Mouse (Mus musculus): ENCODE results near the gene Scml4.

Scml4 gene

DNA sequence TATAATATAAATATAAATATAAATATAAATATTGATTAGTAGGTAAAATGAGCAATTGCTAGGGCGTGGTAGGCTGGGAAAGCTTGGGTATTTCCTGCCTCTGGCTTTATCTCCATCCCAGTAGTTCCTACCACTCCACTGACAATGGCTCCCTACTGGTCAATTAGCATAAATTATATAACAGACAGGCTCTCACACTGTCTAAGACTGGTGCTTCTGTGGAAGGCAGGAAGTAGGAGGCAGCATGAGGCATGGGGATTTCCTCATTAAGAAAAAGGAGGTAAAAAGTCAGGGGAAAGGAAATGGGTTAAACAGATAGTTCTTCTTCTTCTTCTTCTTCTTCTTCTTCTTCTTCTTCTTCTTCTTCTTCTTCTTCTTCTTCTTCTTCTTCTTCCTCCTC lies 48.4 kb downstream of the Scml4 start:
- DNase-seq, result no peak

DNA sequence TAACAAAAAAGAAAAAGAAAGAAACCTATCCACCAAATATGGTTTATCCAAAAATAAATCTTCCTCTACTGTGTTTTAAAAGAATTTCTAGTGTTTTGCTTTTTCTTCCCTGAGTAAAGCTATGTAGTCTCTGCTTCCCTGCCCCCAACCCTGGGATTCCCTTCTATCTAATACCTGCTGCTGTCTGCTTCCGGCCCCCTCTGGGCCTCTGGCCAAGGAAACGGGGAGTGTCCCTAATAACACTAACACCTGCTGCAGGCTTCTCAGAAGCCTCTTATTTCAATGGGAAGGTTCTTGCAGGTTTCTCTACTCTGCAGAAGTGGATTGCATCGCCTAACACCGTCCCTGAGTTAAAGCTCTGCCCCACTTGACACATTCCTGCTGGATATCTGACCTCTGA lies 50.4 kb downstream of the Scml4 start:
- peak in 1 of 2 experiments; percentile 39 for DNase-seq

DNA sequence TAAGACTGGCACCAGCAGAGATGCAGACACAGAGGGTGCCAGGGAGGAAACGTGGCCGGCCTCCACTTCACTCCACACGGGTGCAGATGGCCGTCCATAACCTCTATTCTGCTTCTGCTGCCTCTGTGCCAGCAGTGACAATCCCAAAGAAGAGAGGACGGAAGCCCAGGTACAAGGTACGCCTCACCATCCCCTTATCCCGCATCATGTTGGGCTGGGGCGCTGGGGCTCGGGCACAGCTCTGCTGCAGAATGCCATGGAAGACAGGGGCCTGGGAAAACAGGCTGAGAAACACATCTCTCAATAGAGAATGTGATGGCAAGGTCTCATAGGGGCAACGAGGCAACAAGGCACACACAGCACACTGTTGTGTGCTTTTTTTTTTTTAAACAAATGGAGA lies 51.9 kb downstream of the Scml4 start:
- DNase-seq, result peak; percentile 22 to 29

DNA sequence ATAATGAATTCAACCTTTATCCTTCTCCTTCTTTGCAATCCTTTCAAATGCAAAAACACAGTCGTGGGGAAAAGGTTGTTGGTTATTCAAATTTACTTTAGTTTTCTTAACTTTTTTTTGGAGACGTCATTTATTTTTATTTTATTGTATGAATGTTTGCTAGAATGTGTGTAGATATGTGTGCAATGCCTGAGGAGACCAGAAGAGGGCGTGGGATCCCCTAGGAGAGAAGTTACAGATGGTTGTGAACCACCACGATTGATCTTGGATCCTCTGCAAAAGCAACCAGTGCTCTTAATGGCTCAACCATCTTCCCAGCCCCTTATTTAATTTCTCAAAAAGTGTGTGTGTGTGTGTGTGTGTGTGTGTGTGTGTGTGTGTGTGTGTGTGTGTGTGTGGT lies 53.0 kb downstream of the Scml4 start:
- DNase-seq, result peak in 1 of 2 experiments; percentile 21

DNA sequence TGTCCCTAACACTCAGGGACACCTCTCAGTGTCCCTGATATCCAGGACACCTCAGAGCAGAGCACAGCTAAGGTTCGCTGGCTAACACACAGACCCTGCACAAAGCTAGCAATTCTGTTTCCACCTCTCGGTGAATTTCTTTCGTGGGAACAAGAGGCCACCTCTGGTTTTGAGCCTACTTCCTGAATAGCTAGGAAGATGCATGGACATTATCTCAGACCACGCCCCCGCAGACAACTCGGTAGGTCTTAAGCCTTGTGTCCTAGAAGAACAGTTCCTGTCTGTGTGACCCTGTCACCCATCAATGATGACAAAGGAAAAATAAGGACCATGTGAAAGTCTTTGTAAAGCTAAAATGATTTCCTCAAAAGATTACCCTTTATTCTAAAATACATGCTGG lies 54.0 kb downstream of the Scml4 start:
- DNase-seq, result no peak

DNA sequence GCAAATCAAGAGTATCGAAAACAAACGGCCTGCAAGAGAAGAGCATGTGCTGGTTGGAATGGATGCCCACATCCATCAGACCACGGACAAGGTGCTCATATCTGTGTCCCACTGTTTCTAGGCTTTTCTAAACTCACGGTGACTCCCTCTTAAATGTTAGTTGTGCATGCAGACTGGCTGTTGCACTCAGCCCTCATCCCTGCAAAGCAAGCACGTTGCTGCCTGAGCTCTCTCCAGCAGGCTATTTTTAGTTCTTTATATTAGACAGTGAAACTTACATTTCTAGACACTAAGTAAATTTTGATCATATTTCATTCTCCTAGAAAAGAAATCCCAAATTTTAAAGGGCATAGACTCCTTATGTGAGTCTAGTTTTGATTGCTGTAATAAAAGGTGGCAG lies 57.2 kb downstream of the Scml4 start:
- DNase-seq, result no peak

DNA sequence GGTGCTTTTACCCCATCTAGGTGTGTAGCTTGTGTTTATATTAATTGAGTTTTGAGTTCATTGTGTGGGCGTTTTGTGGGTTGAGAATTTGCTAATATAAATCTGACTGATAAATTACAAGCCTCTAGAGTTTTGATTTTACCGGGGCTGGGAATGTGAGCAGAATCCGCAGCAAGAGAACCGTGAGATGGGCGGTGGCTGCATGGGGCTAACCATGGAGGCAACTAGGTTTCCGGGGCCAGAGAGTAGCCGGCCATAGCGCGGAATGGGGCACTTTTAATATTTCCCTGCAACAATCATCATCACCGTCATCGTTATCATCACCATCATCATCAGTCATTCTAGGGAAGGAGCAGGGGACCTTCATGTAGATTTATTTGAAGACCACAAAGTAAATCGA lies 59.6 kb downstream of the Scml4 start:
- DNase-seq, result no peak

DNA sequence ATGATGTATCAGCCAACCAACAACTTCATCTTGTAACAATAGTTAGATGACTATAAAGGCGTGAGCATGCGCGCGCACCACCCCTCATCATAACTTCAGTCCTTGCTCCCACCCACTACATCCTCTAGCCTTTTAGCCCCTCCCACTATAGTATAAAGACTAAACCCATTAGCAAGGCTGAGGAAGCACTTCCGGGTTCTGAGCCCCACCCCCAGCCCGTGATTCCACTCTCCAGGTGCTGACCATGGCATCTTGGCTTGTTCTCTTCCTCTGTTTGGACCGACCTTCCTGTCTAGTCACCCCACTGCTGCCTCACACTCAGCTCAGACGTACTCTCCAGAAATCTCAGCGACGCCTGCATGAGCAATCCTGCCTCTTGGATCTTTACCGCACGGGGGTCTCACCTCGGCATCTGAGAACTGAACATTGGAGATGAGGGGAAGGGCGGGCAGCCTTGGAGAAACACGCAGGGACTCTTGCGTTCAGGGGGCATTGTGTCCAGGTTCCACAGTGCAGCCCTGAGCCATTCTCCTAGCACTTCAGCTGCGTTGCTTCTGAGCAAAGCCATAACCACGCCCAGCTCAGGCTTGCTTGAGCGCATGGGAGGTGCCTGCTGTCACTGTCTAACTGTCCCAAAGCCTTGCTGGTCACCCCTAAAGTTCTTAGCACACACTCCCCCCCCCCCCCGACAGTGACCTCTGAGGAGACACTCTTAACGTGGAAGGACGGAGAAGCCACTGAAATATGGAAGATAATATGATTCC lies 65.1 kb downstream of the Scml4 start:
- no peak for DNase-seq

DNA sequence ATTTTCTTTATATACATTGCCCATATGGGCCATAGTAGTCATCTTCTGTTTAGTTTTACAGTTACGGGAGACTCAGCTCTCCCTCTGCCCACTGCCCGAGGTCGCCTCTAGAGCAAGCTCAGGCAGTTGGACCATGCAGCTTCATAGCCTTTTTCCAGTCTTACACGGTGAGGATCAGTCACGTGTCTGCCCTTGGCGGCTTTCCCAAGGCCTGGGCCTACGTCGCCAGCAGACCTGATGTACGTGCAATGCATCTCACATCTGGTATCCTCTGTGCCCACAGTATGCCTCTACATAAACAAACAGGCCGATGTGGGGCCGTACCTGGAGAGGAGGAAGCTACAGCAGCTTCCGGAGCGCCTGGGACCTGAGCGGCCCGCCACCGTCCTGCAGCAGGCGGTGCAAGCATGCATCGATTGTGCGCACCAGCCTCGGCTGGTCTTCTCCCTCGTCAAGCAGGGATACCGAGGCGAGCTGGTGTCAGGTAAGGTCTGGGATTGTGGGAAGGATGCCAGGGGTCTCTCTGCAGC lies 70.0 kb downstream of the Scml4 start:
- DNase-seq, result no peak

DNA sequence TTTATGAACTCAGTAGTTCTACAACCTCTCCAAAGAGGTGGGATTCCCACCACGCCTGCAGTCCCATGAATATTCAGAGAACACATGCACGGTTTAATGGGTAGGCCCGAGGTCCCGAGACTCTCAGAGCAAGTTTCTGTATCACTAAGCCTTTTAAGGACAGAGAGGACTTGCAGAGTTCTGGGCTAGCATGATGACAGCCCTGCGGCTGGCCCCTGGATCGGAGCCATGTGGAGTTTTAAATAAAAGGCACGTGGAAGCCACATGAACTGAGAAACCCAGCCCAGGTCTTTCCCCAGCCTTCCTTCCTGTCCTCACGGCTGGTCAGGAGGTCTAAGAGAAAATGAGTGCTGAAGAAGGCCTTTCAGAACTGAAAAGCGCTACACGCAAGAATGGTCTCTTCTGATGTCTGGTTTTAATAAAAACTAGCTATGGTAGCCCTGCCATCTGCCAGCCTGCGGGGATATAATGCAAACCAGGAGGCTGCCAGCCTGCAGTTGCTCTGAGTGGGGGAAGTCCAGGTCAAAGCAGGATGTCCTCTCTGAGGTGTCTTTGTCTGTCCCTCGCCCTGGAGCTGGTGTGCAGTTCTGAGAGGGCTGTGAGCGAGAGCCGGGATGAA lies 72.8 kb downstream of the Scml4 start:
- peak; percentile 30 to 33 for DNase-seq

DNA sequence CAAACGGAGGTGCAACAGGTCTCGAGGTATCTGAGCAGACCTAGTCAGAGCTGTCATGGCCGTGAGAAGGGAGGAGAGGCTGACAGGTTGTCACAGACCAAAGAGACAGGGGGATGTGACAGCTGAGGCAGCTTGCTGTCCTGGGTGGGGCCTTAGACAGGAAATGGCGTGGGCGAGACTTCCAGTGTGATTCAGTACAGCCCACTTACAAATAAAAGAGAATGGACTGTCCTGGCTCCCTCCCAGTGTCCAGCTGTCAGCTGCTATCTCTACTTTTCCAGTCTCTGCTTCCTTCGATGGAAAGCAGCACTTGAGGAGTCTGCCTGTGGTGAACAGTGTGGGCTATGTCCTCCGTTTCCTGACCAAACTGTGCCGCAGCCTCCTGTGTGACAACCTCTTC lies 74.5 kb downstream of the Scml4 start:
- no peak for DNase-seq

DNA sequence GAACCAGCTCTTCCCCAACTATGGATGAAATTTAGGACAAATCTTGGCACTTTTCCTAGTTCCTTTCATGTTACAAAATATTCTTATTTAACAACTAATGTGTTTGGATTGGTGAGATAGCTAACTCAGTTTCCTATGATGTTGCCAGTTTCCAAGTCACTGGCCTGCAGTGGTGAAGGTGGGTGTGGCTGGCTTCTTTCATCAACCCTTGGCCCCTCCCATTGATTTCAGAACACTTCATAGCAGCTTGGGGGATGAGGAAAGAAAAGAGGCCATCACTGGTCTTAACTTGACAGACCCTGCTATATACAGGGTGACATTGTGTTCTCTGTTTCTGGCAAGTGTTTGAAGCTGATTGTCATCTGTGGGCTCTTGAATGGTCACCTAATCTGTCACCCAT lies 76.0 kb downstream of the Scml4 start:
- DNase-seq, result no peak

DNA sequence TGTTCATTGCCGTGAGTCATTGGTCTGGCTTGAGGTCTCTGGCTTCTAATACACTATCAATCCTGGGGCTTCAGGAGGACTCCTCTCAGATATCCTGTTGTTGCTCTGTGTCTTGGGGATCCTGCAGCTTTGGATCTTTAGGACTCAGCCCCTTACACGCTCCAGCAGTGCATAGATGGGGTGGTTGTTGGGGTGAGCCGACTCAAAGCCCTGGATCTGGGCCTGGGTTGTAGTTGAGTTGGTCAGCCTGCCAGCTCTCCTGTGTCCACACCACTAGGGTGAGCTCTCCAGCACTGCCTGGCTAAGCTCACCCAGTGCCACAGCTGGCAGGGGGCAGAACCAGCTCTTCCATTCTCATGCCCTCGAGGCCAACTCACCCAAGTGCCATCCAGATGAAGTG lies 78.2 kb downstream of the Scml4 start:
- DNase-seq, result no peak

DNA sequence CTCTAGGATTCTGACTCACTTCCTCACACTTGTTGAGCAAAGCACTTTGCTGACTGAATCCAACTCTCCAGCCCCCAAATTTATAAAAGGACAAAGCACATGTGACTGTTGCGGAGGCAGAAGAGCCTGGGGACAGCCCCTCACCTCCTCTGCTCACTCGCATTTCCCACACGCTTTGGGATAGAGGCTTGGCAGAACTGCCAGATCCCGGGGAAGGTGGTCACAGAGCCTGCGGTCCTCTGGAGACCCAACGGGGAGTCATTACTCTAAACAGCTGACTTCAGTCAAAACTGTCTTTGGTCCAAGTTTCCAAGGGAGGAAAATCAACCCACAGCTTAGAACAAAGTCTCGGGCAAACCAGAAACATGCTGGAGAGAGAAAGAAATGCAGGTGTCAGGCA lies 79.5 kb downstream of the Scml4 start:
- DNase-seq, result no peak

DNA sequence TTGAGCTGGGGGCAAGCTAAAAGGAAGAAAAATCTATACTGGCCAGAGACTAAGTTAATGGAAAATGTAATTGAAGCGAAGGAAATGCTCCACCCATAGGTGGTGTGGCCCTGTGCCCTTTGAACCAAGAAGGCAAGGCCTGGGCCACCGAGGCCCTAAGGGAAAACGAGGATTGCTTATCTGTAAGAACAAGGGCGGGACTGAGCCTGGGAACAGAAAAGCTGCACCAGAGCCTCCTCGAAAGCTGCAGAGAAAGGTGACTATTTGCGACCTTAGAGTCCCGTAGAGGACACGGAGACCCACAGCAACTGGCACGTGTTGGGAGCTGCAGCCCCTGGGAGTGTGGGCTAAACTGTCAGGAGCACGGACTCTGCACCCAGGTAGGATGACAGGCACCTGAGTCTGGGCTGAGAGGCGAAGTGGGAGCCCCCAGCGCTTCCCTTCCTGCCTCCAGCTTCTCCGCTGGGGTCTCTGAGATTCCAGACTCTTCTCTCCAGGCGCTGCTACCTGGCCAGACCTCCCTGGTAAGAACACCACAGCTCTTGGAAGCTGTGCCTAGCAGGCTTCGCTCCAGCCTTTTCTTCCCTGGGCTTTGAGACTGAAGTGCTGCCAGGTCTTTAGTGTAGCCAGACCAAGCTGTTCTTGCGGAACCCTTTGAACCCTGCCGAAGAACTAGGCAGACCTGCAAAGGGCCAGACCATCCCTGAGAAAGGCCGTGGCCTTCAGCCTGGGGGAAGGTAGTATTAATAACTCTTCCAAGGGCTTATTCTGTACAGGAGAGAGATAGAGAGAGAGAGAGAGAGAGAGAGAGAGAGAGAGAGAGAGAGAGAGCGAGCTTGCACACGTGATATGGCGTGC lies 80.3 kb downstream of the Scml4 start:
- no peak for DNase-seq

DNA sequence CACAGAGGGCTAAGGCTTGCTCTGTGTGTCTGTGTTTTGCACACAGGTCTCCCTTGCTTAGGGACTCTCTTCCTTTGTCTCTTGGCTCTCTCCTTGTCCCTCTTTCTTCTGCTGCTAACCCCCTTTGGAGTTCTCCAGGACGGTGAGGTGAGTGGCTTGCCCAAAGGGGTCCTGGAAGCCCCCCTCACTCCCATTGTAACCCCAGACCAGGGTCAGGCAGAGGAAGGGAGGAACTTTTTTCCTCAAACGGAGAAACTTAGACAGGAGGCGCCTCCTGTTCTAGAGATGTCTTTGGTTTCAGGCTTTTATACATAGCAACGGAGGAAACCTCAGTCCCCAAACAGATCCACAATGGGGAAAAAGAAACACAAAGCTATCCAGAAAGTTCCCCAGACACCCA lies 81.1 kb downstream of the Scml4 start:
- DNase-seq, result no peak

DNA sequence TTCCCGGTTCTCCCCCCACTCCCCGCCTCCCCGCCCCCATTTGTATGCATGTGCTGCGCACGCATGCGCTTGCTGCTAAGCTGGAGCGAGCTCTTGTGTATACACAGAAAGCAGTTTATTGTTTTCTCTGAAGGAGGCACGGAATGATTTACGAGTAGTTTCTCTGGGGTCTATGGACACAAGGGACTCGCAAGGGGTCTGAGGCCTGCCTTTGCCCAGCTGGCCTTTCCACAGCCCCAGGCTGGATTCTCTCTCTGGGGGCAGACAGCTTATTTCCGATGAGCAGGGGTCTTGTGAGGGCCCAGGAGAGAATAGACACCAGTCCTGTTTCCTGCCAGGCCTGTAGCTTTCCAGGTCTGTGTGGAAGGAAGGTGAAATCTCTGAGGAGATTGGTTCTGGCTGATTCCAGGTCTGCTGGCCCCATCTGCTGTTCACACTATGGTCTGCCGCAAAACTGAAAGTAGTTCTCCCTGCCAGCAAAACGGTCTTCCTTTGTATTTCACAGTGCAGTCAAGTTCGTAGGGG lies 81.6 kb downstream of the Scml4 start:
- peak; percentile 70 to 75 for DNase-seq

DNA sequence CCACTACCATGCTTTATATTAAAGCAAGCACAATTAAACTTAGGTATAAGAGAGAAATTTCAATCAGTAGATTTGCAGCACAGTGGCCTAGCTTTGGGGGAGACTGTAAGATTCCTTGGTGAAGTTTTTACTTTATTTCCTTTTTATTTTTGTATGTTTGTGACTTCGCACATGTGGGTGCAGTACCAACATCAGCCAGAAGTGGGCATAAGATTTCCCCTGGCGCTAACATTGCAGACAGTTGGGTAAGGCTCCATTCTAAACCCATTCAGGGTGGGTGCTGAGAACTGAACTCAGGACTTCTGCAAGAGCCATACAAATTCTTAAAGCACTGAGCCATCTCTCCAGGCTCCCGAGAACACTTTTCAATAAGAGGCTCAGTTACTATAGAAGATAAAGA lies 82.1 kb downstream of the Scml4 start:
- DNase-seq, result peak; percentile 31 to 60

DNA sequence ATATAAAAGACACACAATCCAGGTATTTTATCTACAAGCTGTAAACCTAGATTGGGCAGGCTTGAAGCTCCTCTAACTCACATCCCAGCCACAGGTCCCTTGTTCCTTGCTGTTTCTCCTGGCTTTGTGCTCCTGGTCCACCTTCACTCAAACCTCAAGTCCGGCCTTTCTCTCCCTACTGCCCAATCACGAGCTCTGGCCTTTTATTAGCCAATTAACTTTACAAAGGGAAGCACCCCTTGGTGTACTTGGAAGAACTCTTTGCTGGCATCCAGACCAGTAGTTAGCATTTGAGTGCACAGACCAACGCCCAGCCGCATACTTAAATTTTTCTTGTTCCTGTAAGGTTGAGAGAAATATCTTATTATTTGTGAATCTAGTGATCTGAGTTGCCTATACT lies 85.1 kb downstream of the Scml4 start:
- no peak for DNase-seq

DNA sequence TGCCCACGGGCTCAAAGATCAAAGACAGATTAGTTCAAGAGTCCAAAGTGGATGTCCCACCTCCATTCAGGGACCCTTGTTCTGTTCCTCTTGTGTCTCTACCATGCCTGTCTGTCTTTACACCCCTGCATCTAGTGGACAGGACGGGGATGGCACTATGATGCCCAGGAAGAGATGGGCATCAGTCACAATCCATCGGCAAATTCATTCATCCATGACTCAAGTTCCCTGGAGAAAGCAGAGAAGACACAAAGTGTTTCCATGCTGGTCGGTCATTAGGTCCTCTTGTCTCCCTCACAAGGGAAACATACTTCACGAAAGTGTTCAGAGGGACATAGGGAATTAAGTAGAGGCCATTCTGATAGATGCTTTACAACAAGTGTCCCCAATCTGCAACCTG lies 87.2 kb downstream of the Scml4 start:
- no peak for DNase-seq

DNA sequence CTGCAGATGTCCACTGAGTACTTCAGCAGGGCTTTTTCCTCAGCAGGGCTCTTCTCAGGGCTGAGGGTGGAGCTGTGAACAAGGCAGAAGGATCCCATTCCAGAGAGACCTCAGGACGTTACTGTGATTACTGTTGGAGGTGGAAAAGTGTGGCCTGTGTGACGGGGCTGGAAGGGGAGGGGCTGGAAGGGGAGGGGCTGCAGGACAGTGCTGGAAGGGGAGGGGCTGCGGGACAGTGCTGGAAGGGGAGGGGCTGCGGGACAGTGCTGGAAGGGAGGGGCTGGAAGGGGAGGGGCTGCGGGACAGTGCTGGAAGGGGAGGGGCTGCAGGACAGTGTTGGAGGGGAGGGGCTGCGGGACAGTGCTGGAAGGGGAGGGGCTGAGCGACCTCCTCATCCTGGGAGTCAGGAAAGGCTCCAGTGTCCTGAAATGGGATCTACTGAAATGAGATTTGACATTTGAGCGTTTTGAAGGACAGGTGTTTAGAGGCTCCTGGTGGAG lies 90.1 kb downstream of the Scml4 start:
- no peak for DNase-seq

DNA sequence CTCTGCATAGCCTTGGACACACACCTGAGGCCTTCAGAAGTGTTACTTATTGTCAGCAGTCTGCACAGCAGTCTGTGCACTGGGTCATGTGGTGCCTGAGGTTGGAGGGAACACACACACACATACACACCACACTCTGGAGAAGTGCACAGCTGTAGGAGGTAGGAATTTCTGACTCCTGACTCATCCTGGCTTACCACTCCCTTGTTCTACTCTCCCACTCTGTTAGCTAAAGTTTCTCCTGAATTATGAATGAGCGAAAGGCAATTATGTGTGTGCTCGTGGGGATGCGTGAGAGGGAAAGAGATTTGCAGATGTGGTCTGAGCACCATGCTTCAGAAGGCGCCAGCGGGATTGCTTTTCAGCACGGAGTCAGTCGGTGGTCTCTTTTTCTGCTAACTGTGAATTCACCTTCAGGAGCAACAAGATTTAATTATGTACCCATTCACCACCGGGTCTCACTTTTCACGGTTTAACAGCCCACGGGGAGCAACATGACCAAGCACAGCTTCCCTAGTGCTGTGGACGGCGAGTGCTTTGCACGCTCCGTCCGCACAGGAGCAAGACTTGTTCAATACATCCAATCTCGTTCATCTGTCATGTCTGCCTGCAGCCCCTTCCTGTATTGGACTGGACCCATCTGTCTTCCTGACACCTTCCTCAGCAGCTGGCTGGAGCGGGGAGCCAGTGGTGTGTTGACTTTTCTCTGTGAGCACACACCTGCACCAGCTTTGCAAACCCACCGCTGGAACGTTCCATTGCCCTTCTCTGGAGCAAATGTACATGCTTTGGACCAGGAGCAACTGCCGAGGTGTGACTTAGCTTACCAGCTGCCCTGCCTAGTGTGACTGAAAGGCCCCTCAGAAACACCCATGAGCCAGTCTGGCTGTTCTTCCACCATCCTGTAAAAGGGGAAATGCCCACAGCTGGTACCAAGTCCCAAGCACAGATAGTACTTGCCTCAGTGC lies 91.2 kb downstream of the Scml4 start:
- DNase-seq, result no peak

All from cerebellum, postnatal 14 days (tissue).